Mouse (Mus musculus) erythroblast, embryonic 14.5 days (primary cell): Measurements from ENCODE around the gene Arfip1.

ENCODE experiments used
- GATA1 ChIP-seq: IDR thresholded peaks from 2 replicates; pipeline ENCODE4 v1.6.1; 2012; ENCODE audit warnings: low read length, inconsistent platforms, mixed read lengths
- TAL1 ChIP-seq: IDR thresholded peaks from 3 replicates; pipeline ENCODE4 v1.6.1; 2012; ENCODE audit warnings: low read length, inconsistent platforms, mixed read lengths

DNA sequence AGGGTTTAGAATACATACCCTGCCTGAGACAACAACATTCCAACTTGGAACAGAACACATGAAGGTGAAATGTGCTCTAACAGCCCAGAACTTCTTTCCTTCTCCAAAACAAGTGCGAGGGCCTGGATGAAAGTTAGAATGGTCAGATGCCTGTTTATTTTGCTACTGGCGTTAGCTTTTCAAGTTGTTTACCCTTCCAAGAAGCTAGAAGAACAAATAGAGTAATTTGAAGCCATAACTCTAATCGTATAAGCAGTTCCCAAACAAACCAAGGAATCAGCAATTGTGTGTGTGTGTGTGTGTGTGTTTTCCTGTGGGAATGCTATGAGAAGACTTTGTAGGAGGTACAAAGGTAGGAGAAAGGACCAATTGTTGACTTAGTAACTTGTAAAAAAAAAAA is 97.5 kb downstream of the Arfip1 start:
- TF ChIP-seq GATA1: no peak
- TF ChIP-seq TAL1: no peak
